Mouse (Mus musculus) stomach, embryonic 15.5 days (tissue): ENCODE data around the gene Nms. TPM values are rescaled to one million over a fixed set of nuclear protein-coding genes. Genes with fewer than 3 reads are reported as not detected.

ENCODE experiments used
- ATAC-seq: fragments of 200-750 bp; cut with Nextera tagmentation; 2 replicates; pipeline ENCODE4 v1.8.0; 2017; ENCODE audit warnings: low read depth, moderate number of reproducible peaks, moderate TSS enrichment; ENCODE audit not compliant: insufficient read depth, low FRiP score
- H3K27ac ChIP-seq: fragments of 300-500 bp; sonication (generic); 2 replicates; pipeline ENCODE4 v1.5.1; 2015; ENCODE audit warnings: mild to moderate bottlenecking, inconsistent platforms
- H3K27me3 ChIP-seq: fragments of 300-500 bp; sonication (generic); replicated peaks from 2 replicates; pipeline ENCODE4 v1.6.1; 2015; ENCODE audit warnings: inconsistent platforms
- H3K36me3 ChIP-seq: fragments of 300-500 bp; sonication (generic); 2 replicates; pipeline ENCODE4 v1.6.1; 2015; ENCODE audit warnings: inconsistent platforms
- H3K4me1 ChIP-seq: fragments of 300-500 bp; sonication (generic); 2 replicates; pipeline ENCODE4 v1.6.1; 2015; ENCODE audit warnings: inconsistent platforms
- H3K4me2 ChIP-seq: fragments of 300-500 bp; sonication (generic); 2 replicates; pipeline ENCODE4 v1.6.1; 2015; ENCODE audit warnings: mild to moderate bottlenecking, inconsistent platforms
- H3K4me3 ChIP-seq: fragments of 300-500 bp; sonication (generic); replicated peaks from 2 replicates; pipeline ENCODE4 v1.5.1; 2015; ENCODE audit warnings: inconsistent platforms
- H3K9ac ChIP-seq: fragments of 300-500 bp; sonication (generic); 2 replicates; pipeline ENCODE4 v1.6.1; 2015; ENCODE audit warnings: inconsistent platforms
- H3K9me3 ChIP-seq: fragments of 300-500 bp; sonication (generic); 2 replicates; pipeline ENCODE4 v1.6.1; 2016; ENCODE audit warnings: inconsistent platforms
- WGBS: fragments of 180-500 bp; shearing (Covaris S2); methylation state at CpG from one replicate; pipeline ENCODE4 v1.1.7; 2015; 5-methylcytosine and 5-hydroxymethylcytosine counted together
- polyA plus RNA-seq: library from polyadenylated mRNA; unstranded; fragments of >200 nt; fragmentation: Nextera tagmentation; extraction: Ambion mirVana; gene quantifications from 2 replicates; pipeline ENCODE4 v1.2.1, GENCODE M21; 2015

The Nms gene
- not detected in 2 replicates for polyA plus RNA-seq

GRCm38 (mm10) chr1:38938849-38939248, at the start of gene Nms:
Gene Nms, plus strand, starts transcription at chr1:38939149.
- Histone ChIP-seq H3K9me3 (no peaks in the 10 kb centered on the region), H3K9ac (no peak within 1 kb of the TSS), H3K4me3 (no peak within 1 kb of the TSS), H3K4me1 (no peaks in the 10 kb centered on the region), H3K4me2 (no peak within 1 kb of the TSS), H3K27me3 (no peaks in the 10 kb centered on the region), H3K27ac (no peak within 1 kb of the TSS), H3K36me3 (no peaks in the 10 kb centered on the region)
- WGBS, result 71% methylated on average over 6 of the region's 6 CpGs
- ATAC-seq, result no peak

- Histone ChIP-seq H3K9ac (no peak overlapping the region), H3K27ac (no peak overlapping the region), H3K36me3 (no peaks in the 10 kb centered on the region), H3K4me2 (no peak overlapping the region), H3K27me3 (no peaks in the 10 kb centered on the region), H3K4me3 (no peak overlapping the region), H3K4me1 (no peaks in the 10 kb centered on the region), H3K9me3 (no peaks in the 10 kb centered on the region)
- ATAC-seq, result no peak
- WGBS, result 88% methylated on average over 5 of the region's 5 CpGs
Measured at GRCm38 (mm10) chr1:38891444-38891843, 47.5 kb upstream of the Nms start.

DNA sequence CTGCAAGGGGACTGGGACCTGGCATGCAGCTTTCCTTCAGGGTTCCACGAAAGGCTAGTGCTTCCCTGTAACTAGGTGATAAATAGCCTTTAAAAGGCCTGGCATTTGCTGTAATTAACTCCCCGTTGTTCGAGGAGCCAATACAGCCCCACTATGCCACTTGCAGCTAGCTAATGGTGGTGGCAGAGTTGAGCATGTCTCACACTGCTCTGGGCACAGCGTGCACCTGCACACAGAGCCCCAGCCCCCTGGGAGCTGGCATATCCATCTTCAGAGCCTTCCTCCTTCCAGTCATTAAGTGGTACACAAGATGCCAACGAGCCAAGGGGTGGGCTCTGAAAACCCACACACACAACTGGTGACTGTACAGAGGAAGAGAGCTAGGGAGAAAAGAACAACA, 45.9 kb upstream of the Nms start:
- Histone ChIP-seq H3K4me2 (no peak overlapping the region), H3K27me3 (no peaks in the 10 kb centered on the region), H3K27ac (no peak overlapping the region), H3K4me1 (no peaks in the 10 kb centered on the region), H3K9me3 (no peaks in the 10 kb centered on the region), H3K36me3 (no peaks in the 10 kb centered on the region), H3K4me3 (no peak overlapping the region), H3K9ac (no peak overlapping the region)
- no peak for ATAC-seq
- 59% methylated on average over 5 of the region's 5 CpGs for WGBS

GRCm38 (mm10) chr1:38897431-38898248, 41.3 kb upstream of the Nms start, which contains the start of gene Chst10:
Gene Chst10, minus strand, starts transcription at chr1:38898161.
- Histone ChIP-seq H3K36me3 (no peaks in the 10 kb centered on the region), H3K9me3 (no peaks in the 10 kb centered on the region), H3K4me2 (peak within 1 kb of the TSS; percentile 93), H3K27me3 (no peaks in the 10 kb centered on the region), H3K9ac (peak within 1 kb of the TSS; percentile 43), H3K4me1 (no peaks in the 10 kb centered on the region), H3K4me3 (peak within 1 kb of the TSS; percentile 67), H3K27ac (no peak within 1 kb of the TSS)
- under 1% methylated on average over 63 of the region's 67 CpGs for WGBS
- peak; percentile 87 for ATAC-seq

GRCm38 (mm10) chr1:38902571-38902970, 36.4 kb upstream of the Nms start:
- H3K4me1 ChIP-seq, result no peaks in the 10 kb centered on the region
- no peaks in the 10 kb centered on the region for H3K9me3 ChIP-seq
- no peak overlapping the region for H3K4me2 ChIP-seq
- H3K27me3 ChIP-seq, result no peaks in the 10 kb centered on the region
- no peak for ATAC-seq
- H3K36me3 ChIP-seq, result no peaks in the 10 kb centered on the region
- no peak overlapping the region for H3K27ac ChIP-seq
- H3K4me3 ChIP-seq, result no peak overlapping the region
- WGBS, result 59% methylated on average over 5 of the region's 5 CpGs
- H3K9ac ChIP-seq, result no peak overlapping the region

- no peak for ATAC-seq
- H3K36me3 ChIP-seq, result no peaks in the 10 kb centered on the region
- H3K9me3 ChIP-seq, result no peaks in the 10 kb centered on the region
- no peak overlapping the region for H3K4me3 ChIP-seq
- no peak overlapping the region for H3K9ac ChIP-seq
- H3K4me1 ChIP-seq, result no peaks in the 10 kb centered on the region
- H3K4me2 ChIP-seq, result no peak overlapping the region
- 67% methylated on average over 2 of the region's 2 CpGs for WGBS
- no peak overlapping the region for H3K27ac ChIP-seq
- H3K27me3 ChIP-seq, result no peaks in the 10 kb centered on the region
Measured at GRCm38 (mm10) chr1:38903985-38904384, 35.0 kb upstream of the Nms start.

DNA sequence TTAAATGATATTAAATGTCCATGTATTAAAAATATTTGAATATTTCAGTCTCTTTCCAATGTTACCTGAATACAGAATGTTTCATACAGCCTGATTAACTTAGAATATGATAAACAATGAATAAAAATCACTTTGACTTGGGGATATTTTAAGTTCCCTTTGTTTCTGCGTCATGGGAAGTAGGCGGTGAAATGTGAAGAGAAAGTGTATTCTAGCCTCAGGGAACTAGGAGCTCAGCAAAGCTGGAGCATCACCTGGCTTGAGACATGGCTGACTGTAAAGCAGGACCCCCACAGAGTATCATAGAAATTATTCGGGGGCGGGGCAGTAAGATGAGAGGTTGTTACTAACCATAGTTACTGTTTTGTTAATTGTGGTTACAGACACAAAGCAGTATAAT, 10.0 kb upstream of the Nms start:
- Histone ChIP-seq H3K27ac (no peak overlapping the region), H3K9me3 (no peaks in the 10 kb centered on the region), H3K4me1 (no peaks in the 10 kb centered on the region), H3K27me3 (no peaks in the 10 kb centered on the region), H3K4me2 (no peak overlapping the region), H3K9ac (no peak overlapping the region), H3K4me3 (no peak overlapping the region), H3K36me3 (no peaks in the 10 kb centered on the region)
- WGBS, result 84% methylated on average over 4 of the region's 4 CpGs
- no peak for ATAC-seq

DNA sequence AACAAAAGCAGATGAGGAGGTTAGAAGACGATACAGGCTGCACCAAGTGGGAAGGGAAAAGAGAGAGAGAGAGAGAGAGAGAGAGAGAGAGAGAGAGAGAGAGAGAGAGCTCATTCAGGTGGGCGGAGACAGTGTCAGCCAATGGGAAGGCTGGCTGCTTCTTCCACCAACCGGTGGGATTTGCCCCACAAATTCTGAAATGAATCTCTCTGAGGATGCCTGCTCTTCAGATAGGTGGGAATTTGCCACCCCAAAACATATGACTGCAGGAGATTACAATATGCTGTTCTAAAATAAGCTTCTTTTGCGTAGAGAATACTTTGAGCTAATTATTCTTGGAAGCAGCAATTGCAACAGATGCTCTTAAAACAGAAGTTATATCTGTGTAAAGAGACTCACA, 9.5 kb upstream of the Nms start:
- ATAC-seq, result no peak
- no peaks in the 10 kb centered on the region for H3K4me1 ChIP-seq
- no peak overlapping the region for H3K9ac ChIP-seq
- WGBS, result 66% methylated on average over 4 of the region's 4 CpGs
- H3K27me3 ChIP-seq, result no peaks in the 10 kb centered on the region
- no peak overlapping the region for H3K4me3 ChIP-seq
- no peaks in the 10 kb centered on the region for H3K9me3 ChIP-seq
- no peak overlapping the region for H3K4me2 ChIP-seq
- H3K36me3 ChIP-seq, result no peaks in the 10 kb centered on the region
- no peak overlapping the region for H3K27ac ChIP-seq

DNA sequence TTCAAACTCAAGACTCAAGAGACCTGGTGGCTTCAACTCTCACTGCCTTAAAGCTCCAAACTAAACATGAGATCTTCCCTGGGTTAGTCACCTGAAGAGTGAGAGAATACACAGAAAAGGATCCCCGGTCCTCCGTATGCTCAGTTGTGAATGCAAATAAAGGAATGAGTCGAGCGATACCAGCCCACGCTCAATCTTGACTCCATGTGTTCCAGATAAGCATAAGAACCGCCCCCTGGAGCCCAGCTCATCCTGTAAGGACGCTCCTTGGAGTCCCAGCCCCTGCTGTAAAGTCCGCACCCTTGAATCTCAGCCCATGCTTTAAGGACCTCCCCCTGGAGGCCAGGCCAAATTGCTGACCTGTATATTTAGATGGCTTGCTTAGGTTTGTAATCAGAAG, 8.2 kb upstream of the Nms start:
- ATAC-seq, result no peak
- Histone ChIP-seq H3K9me3 (no peaks in the 10 kb centered on the region), H3K27me3 (no peaks in the 10 kb centered on the region), H3K27ac (no peak overlapping the region), H3K4me1 (no peaks in the 10 kb centered on the region), H3K4me2 (no peak overlapping the region), H3K36me3 (no peaks in the 10 kb centered on the region), H3K4me3 (no peak overlapping the region), H3K9ac (no peak overlapping the region)
- 51% methylated on average over 8 of the region's 8 CpGs for WGBS

DNA sequence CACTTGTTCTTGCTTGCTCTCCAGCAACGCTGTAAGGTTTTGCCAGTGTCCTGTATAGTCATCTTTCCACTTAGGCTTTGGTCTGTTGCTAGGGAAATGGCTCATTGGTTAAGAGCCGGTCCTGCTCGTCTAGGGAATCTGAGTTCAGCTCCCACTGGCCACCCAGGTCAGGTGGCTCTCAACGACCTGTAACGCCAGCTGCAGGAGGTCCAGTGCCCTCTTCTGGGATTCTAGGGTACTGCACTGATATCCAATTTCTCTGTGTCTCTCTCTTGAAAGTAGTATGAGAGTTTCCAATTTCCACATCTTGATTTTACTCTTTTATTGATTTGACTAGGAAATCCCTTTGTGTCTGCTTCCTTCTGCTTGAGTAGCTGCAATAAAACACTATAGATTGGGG, 4.3 kb upstream of the Nms start:
- Histone ChIP-seq H3K27me3 (no peaks in the 10 kb centered on the region), H3K4me3 (no peak overlapping the region), H3K36me3 (no peaks in the 10 kb centered on the region), H3K9ac (no peak overlapping the region), H3K9me3 (no peaks in the 10 kb centered on the region), H3K27ac (no peak overlapping the region), H3K4me2 (no peak overlapping the region), H3K4me1 (no peaks in the 10 kb centered on the region)
- 30% methylated on average over 5 of the region's 5 CpGs for WGBS
- no peak for ATAC-seq

DNA sequence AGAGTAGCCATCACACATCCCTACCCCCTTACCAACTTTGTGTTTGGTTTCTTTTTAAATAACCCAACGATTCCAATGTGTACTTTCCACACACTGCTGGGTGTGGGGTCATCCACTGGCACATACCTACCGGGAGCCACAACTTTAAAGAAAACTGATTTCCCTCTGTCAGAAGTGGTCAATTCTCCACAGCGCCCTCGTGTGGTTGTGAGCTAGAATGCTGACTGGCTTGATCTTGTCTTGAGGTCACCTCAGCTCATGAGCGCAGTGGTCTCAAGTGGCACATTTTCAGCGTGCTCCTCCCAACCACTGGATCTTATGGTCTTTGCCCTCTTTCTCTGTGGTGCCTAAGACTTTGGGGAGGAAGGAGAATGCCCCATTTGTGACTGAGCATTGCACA, 2.2 kb upstream of the Nms start:
- Histone ChIP-seq H3K4me1 (no peaks in the 10 kb centered on the region), H3K9ac (no peak overlapping the region)
- WGBS, result 24% methylated on average over 6 of the region's 6 CpGs

DNA sequence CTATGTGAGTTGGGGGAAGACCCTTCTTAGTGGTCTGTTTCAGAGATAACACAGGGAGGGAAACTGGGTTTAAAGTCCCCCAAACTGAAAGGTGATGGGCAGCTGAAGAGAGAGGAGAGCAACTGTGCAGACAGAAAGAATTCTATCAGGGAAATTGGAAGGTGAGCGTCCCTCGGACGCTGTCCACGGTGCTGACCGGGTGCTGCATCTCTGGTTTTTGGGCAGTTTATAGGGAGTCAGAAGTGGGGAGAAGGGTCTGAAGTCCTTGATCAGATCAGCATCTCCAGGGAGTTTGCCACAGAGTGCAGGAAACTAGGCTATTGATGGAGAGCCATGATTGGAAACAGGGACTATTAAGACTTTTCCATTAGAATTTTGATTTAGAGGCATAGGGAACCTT, 659 bp downstream of the Nms start:
- Histone ChIP-seq H3K27ac (no peak overlapping the region), H3K9ac (no peak overlapping the region), H3K9me3 (no peaks in the 10 kb centered on the region), H3K36me3 (no peaks in the 10 kb centered on the region), H3K4me3 (no peak overlapping the region), H3K4me2 (no peak overlapping the region), H3K4me1 (no peaks in the 10 kb centered on the region), H3K27me3 (no peaks in the 10 kb centered on the region)
- no peak for ATAC-seq
- WGBS, result 4% methylated on average over 5 of the region's 5 CpGs

More for the DNA sequence above, 2.2 kb upstream of the Nms start:
- H3K27ac ChIP-seq, result no peak overlapping the region
- no peaks in the 10 kb centered on the region for H3K27me3 ChIP-seq
- no peak for ATAC-seq
- H3K9me3 ChIP-seq, result no peaks in the 10 kb centered on the region
- no peak overlapping the region for H3K4me2 ChIP-seq
- no peaks in the 10 kb centered on the region for H3K36me3 ChIP-seq
- H3K4me3 ChIP-seq, result no peak overlapping the region

- no peak for ATAC-seq
- H3K27me3 ChIP-seq, result no peaks in the 10 kb centered on the region
- 90% methylated on average over 3 of the region's 3 CpGs for WGBS
- H3K9me3 ChIP-seq, result no peaks in the 10 kb centered on the region
- no peaks in the 10 kb centered on the region for H3K4me1 ChIP-seq
- no peak overlapping the region for H3K4me2 ChIP-seq
- no peak overlapping the region for H3K9ac ChIP-seq
- H3K4me3 ChIP-seq, result no peak overlapping the region
- H3K36me3 ChIP-seq, result no peaks in the 10 kb centered on the region
- no peak overlapping the region for H3K27ac ChIP-seq
Measured at GRCm38 (mm10) chr1:38956457-38956856, 17.5 kb downstream of the Nms start.
